Mouse (Mus musculus) lung, adult 2 months (tissue): ENCODE measurements at regions not wholly inside any gene's neighbourhood (a gene's known extent, or its start where the extent isn't known, plus 50 kb on each side); places are given as distances from the start of the nearest gene placed in this dataset.

Source experiments
- DNase-seq: peaks from one replicate; pipeline ENCODE4 v3.0.0; 2022
- H3K4me1 ChIP-seq: fragments of 200-500 bp; 2 replicates; pipeline ENCODE4 v1.6.1; 2011; ENCODE audit warnings: low read length; ENCODE audit not compliant: control insufficient read depth, insufficient read depth
- H3K4me3 ChIP-seq: fragments of 200-500 bp; replicated peaks from 2 replicates; pipeline ENCODE3; 2011; ENCODE audit warnings: low read depth, mild to moderate bottlenecking, control low read depth, low read length; ENCODE audit errors: extremely low read depth
- CTCF ChIP-seq: fragments of 200-500 bp; IDR thresholded peaks from 2 replicates; pipeline ENCODE4 v1.5.1; 2011; ENCODE audit warnings: mild to moderate bottlenecking, low read length, control low read depth; ENCODE audit not compliant: insufficient read depth
- POLR2A ChIP-seq: fragments of 200-500 bp; IDR thresholded peaks from 2 replicates; pipeline ENCODE4 v1.6.1; 2011; ENCODE audit warnings: low read depth, mild to moderate bottlenecking, control low read depth, low read length, borderline replicate concordance; ENCODE audit errors: extremely low read depth
- WGBS: fragments of 180-500 bp; shearing (Covaris S2); methylation state at CpG from one replicate; pipeline ENCODE4 v1.1.7; 2018; 5-methylcytosine and 5-hydroxymethylcytosine counted together

DNA sequence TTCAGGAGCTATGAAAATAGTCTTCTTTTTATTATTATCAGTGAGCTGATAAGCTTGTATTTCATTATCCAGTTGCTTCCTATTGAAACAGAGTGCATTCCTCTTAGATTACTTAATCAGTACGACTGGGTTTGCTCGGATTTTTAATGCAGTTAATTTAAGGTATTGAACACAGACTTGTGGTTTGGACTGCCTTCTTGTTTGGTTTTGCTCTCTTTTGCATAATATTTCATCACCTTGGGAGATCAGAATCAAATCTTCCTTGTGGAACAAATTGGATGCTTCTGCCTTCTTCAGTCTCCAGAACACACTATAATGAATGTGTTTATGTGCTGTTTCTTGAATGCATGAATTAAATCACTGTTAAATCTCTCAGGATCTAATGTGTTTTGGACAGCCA, 612.5 kb upstream of the Tenm4 start:
- TF ChIP-seq CTCF = no peak
- no peak for TF ChIP-seq POLR2A
- Histone ChIP-seq H3K4me1 (no peaks in the 10 kb centered on the region), H3K4me3 (no peak overlapping the region)
- no peak for DNase-seq
- 54% methylated on average over 2 of the region's 2 CpGs for WGBS

DNA sequence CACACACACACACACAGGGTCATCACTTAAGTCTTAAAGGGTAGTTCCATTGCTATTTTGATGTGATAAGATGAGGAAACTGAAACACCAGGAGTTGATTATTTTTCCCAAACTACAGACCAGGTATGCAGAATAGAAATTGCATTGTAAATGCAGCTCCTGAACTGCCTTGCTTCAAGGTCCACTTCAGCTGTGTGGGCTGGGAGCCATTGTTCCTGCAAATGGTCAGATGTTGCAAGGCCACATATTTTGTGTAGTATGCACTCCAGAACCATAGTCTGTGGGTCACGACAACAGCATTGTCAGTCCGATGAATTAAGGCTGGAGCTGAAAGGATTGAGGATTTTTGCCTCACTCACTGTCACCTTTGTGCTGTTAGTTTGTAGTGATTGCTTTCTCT, 592.4 kb upstream of the Tenm4 start:
- DNase-seq = peak; percentile 24
- H3K4me3 ChIP-seq = no peak overlapping the region
- H3K4me1 ChIP-seq = no peaks in the 10 kb centered on the region
- no peak for TF ChIP-seq CTCF
- no peak for TF ChIP-seq POLR2A
- 72% methylated on average over 2 of the region's 2 CpGs for WGBS

DNA sequence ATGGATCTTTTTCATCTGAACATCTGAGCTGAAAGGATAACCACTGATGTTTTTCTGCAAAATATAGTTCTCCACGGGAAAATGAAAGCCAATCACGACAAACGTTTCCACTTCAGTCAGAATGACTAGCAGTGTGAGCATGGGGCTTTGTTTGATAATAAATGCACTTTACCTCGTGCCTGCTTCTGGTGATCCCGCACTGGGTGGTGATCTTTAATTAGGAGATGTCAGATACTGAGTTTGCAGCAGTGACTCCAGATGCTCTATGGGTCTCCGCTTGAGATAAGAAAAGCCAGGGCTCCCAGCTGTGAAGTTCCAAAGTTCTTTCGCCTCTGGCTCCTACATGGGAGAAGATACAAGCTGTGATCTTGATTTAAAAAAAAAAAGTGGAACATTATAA, 589.7 kb upstream of the Tenm4 start:
- no peak overlapping the region for H3K4me3 ChIP-seq
- 61% methylated on average over 7 of the region's 7 CpGs for WGBS
- H3K4me1 ChIP-seq = no peaks in the 10 kb centered on the region

DNA sequence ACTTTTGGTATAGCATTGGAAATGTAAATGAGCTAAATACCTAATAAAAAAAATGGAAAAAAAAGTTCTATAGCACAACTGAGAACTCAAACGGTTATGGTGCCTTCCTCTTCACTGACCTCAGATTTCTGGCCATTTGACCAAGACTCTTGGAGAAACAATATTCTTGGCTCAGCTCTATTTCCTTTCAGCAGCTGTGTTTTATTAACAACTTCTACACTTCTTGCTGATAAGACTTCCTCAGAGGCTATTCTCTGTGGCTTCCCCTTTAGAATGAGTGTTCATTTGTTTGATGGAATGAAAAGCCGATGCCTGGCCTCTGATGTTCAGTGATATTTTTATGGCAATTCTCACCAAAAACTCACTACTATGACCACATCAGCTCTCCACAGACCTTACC, 572.7 kb upstream of the Tenm4 start:
- Histone ChIP-seq H3K4me1 (no peaks in the 10 kb centered on the region), H3K4me3 (no peak overlapping the region)
- TF ChIP-seq CTCF = no peak
- TF ChIP-seq POLR2A = no peak
- WGBS = 39% methylated on average over 2 of the region's 2 CpGs
- DNase-seq = no peak

More for the DNA sequence above, 589.7 kb upstream of the Tenm4 start:
- no peak for DNase-seq
- TF ChIP-seq POLR2A (no peak), CTCF (no peak)

DNA sequence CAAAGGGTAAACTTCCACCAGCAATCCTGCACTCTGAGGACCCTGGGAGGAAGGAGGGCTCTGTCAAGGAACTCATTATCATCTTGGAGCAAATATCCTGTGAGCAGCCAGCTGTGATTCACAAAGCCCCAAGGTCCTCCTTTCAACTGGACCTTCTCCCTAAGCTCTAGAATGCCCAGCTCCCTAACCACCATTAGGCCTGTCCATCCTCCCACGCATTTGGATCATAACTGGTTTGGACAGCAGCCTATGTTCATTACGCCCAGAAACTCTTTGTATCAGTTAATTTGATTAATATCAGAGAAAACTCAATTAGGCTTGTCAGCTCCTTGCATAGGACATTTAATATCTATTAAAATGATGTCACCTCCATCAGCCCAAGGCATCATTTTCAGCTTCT, 557.3 kb upstream of the Tenm4 start:
- no peak for DNase-seq
- Histone ChIP-seq H3K4me3 (no peak overlapping the region), H3K4me1 (no peaks in the 10 kb centered on the region)
- TF ChIP-seq CTCF = no peak
- TF ChIP-seq POLR2A = no peak
- WGBS = 83% methylated on average over 2 of the region's 2 CpGs

DNA sequence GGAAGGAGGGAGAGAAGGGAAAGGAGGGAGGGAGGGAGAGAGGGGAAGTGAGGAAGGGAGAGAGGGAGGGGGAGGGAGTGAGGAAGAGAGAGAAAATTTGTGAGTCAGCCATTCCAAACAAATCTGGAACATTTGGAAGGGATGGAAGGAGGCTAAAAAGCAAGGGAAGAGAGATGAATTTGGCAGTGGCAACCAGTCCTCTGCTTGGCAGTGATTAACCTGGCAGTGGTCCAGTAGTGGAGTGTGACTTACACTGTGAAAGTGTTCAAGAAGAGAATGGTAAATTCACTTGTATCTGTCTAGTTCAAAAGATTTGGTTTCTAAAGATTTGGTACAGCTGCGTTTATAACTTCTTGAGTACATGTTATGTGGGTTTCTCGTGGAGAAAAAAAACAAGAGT, 553.7 kb upstream of the Tenm4 start:
- TF ChIP-seq CTCF = no peak
- no peak for TF ChIP-seq POLR2A
- no peaks in the 10 kb centered on the region for H3K4me1 ChIP-seq
- WGBS = 40% methylated on average over 2 of the region's 2 CpGs
- no peak overlapping the region for H3K4me3 ChIP-seq
- DNase-seq = no peak

DNA sequence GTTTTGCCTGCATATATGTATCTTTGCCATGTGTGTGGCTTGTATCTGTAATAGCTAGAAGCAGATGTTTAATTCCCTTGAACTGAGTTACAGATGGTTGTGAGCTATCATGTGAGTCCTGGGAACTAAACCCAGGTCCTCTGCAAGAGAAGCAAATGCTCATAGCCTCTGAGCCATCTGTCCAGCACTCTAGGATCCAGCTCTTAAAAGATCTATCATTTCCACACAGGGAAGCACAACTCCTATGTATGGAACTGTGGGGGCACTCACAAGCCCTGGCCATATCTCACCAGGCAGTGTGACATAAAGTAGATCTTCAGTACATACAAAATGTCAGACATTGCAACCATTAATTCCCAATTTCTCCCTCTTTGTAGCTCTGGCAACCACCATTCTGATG, 552.9 kb upstream of the Tenm4 start:
- TF ChIP-seq POLR2A (no peak), CTCF (no peak)
- H3K4me1 ChIP-seq = no peaks in the 10 kb centered on the region
- DNase-seq = no peak
- no peak overlapping the region for H3K4me3 ChIP-seq

DNA sequence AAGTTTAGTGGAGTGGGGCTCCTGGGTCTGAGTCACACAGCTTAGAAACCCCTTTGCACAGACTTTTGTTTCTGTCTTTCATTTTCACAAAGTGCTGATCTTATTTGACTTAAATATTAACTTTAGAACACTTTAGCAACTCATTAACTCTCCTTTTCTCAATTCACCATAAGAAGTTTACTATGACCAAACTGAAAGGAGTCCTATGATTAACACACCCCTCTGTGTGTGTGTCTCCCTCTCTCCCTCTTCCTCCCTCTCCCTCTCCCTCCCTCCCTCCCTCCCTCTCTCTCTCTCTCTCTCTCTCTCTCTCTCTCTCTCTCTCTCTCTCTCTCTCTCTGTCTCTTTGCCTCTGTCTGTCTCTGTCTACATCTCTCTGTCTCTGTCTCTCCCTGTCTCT, 551.0 kb upstream of the Tenm4 start:
- no peak overlapping the region for H3K4me3 ChIP-seq
- no peak for DNase-seq
- TF ChIP-seq POLR2A = no peak
- TF ChIP-seq CTCF = no peak
- H3K4me1 ChIP-seq = no peaks in the 10 kb centered on the region

DNA sequence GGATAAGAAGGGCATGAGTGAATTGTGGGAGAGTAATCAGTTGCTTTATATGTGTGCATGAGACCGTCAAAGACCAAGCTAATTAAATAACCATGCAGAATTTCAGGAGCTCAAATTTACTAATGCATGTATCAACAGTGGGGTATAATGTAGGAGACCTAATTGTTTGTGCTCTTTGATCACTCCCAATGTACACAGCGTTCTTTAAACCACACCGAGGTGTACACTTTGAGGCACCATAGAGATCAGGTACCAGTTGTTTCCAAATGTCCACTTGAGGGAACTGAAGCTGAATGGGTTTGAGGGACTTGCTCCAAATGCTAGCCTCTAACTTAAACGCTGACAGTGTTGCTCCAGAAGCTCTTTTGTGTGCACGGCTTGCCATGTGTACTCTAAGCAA, 530.4 kb upstream of the Tenm4 start:
- 79% methylated on average over 5 of the region's 5 CpGs for WGBS
- no peak for DNase-seq
- no peaks in the 10 kb centered on the region for H3K4me1 ChIP-seq
- H3K4me3 ChIP-seq = no peak overlapping the region
- TF ChIP-seq CTCF (no peak), POLR2A (no peak)

DNA sequence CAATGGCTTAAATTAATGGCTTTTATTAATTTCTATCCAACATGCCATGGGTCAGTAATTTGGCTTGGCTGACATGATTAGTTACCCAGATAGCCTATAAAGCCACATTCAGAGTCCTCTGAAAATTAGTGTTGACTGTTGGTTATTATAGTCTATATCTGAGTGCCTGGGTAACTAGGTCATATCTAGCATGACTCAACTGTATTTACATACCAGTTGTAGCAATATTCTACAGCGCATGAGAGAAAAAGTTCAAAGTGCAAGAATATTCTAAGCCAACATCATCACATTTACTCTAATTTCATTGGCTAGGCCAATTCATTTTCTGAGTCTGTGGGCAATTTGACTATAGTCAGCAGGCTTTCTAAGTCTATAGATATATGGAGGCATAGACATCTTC, 496.7 kb upstream of the Tenm4 start:
- Histone ChIP-seq H3K4me1 (no peaks in the 10 kb centered on the region), H3K4me3 (no peak overlapping the region)
- TF ChIP-seq POLR2A = no peak
- TF ChIP-seq CTCF = no peak
- no peak for DNase-seq
- 93% methylated on average over 1 of the region's 1 CpGs for WGBS

DNA sequence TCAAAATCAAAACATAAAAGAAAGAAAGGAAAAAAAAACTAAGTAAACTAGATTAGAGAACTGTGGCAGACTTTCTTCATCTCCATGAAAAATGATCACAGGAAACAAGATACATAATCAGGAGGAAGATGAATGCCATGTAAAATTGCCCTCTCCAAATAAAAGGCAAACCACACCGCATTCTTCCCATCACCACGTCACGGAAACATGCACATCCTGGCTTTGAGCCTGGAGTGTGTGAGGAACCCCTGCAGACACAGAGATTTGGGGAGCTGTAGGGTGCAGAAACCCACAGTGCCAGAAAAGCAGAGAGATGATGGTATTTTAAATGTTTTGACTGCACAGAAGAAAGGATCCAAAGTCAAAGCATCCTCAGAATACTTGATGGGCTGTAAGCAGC, 488.5 kb upstream of the Tenm4 start:
- TF ChIP-seq POLR2A (no peak), CTCF (no peak)
- no peak overlapping the region for H3K4me3 ChIP-seq
- no peak for DNase-seq
- 46% methylated on average over 3 of the region's 3 CpGs for WGBS
- H3K4me1 ChIP-seq = no peaks in the 10 kb centered on the region

DNA sequence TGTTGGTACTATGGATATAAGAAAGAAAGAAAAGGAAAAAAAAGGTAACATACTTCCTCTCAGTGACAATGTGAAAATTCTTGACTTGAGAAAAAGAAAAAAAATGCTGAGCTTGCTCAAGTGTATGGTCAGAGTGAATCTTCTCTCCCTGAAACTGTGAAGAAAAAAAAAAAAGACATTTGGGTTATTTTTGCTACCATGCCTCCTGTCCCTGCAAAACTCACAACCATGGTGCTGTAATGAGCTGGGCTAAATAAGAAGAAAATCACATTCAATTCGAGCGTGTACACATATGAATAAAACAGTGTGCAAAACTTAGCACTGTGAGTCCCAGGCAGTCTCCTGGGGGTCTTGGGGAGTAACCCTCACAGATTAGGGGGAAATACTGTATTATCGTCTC, 483.3 kb upstream of the Tenm4 start:
- 83% methylated on average over 3 of the region's 3 CpGs for WGBS

More for the DNA sequence above, 483.3 kb upstream of the Tenm4 start:
- no peak for DNase-seq
- Histone ChIP-seq H3K4me1 (no peaks in the 10 kb centered on the region), H3K4me3 (no peak overlapping the region)
- TF ChIP-seq CTCF (no peak), POLR2A (no peak)
